Mouse (Mus musculus) 416B (cell line): ENCODE measurements around the gene Maml1.

Source experiments
- DNase-seq: peaks from one replicate; pipeline ENCODE4 v3.0.0; 2011; ENCODE audit warnings: low read depth

Maml1 gene

DNA sequence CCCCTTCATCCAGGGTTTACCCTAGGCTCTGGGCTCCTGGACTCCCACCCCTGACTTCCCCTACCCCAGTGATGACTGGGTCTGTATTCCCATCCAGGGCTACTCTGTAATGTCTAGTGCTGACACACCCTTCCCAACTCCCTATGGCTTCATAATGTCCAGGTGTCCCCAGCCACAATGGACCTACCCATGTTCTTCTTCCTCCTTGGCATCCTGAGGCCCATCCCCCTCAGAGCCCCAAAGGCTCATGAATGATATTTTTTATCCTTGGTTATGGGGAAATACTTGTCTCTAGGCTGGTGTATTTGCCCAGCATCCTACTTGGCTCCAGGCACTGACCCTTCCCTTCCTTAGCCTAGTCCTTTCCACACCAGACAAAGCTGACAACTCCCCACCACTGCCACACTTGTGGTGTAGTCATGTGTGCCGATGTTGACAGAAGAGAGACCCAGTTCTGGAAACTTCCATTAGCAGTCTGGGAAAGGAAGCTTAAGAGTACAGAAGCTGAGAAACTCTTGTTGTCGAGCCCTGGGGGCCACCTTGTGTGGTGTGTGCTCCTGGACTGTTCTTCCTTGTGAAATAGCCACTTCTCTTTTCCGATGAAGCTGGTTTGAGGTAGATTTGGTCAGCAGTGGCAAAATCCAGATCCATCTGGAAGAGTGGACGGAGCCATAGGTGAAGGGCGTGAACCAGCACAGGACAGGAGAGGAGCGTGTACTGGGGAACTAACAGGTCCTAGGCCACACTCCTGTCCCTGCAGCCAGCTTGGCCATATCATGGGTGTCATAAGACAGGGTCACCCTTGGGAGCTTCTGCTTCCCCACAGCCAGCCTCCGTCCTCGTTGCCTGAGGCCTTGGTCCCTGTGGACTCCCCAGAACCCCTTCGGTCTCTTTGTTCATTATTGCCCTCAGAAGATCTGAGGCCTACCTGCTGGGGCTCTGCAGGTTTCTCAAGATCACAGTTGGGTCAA lies 53.0 kb downstream of the Maml1 start:
- no peak for DNase-seq

DNA sequence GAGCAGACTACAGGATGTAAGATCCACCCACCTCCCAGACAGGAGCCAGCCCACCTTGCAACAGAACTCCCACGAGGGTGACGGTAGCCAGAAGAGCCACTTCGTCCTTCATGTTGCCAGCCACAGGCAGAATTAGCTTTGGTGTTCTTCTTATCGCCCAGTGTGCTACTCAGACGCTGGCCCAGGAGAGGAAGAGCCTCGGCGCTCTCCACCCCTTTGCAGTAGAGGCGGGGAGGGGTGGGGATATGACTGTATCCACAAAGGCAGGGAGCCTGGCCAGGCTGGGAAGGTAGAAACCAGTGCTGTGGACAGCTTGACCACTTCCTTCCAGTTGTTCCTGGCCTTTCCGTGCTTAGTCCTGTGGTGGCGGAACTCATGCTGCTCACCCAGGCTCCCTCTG lies 53.8 kb downstream of the Maml1 start, which contains the start of gene Ltc4s:
Gene Ltc4s, minus strand, starts transcription at position 293 of the 400 bp plus-strand sequence.
- peak; percentile 92 for DNase-seq

DNA sequence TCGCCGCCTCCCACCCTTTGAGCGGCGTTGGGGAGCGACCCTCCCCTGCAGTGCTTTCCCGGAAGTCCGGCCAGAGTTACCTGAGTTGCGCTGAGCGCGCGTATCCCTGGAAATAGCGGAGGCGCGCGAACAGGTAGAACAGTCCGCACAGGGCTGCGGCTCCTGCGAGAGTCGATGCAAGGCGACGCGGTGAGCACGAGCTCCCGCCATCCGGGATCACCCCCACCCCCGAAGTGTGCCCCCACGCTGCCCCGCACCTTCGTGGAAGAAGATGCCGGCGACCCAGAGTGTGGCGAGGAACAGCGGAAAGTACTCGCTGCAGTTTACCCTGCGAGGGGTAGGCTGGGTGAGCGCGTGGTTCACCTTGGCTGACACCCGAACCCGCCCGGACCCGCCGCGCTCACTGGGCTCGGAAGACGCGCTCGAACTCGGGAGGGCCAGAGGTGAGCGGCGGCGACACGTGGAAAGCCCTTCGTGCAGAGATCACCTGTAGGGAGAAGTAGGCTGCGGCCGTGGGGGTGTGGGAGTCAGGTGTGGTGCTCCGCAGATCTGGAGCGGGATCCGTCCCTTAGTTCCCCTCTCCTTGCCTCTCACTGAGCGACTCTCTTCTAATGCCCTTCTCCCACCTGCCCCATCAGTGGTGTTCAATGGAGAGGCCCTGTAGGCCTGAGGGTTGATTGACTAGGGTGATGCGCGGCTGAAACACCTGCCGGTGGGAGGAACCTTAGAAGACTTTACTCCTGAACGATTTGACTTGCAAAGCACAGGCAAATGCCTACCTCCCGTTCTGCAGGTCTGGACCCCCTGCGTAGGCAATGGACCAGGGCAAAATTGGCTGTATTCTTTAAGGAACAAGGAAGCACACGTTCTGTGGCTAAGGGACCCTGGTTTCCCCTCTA lies 54.9 kb downstream of the Maml1 start:
- no peak for DNase-seq

DNA sequence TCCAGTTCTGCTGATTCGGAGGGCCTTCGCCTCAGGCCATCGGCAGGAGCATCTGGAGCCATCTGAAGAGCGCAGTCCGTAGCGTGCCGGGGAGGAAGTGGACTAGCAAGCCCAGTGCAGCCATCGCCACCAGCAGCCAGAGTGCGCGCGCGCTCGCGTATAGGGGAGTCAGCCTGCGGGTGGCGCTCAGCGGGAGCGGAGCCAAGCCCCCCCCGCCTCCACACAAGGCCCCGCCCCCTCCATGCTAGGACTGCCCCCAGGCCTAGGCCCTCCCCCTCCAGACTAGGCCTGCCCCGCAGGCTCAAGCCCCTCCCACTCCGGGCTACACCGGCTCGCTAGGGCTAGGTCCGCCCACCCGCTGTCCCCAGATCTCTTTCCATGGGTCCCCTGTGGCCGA lies 55.6 kb downstream of the Maml1 start:
- peak; percentile 96 for DNase-seq

DNA sequence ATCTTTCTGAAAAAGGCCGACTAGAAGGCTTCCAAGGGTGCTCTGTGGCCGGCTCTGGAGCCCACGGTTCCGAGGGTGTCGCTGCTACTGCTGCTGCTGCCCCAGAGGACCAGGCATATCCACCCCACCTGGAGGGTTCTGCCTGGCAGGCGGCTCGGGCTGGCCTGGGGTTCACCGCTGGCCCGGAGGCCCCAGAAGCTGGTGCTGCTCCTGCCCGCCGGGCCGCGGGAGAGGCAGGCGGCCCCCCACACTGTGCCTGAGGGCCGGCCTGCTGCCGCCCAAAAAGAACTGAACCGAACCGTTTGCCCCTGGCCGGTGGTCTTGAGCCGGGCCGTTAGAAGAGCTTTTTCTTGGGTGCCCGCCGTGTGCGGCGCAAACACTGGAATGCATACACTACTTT lies 57.5 kb downstream of the Maml1 start:
- DNase-seq, result no peak

DNA sequence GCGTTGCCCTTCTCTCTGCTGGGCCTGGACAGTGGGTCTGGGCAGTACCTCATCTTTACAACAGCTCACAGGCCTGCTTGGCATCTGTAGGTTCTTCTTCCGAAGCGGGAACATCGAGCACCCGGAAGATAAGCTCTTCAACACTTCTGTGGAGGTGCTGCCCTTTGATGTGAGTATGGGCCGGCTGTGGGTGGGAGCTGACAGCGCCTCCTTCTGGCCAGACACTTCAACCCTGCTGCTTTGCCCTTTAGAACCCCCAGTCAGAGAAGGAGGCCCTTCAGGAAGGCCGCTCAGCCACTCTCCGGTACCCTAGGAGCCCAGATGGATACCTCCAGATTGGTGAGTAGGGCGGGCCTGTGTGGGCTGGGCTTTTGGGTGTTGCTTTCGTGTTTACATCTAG lies 58.1 kb downstream of the Maml1 start:
- DNase-seq, result no peak

DNA sequence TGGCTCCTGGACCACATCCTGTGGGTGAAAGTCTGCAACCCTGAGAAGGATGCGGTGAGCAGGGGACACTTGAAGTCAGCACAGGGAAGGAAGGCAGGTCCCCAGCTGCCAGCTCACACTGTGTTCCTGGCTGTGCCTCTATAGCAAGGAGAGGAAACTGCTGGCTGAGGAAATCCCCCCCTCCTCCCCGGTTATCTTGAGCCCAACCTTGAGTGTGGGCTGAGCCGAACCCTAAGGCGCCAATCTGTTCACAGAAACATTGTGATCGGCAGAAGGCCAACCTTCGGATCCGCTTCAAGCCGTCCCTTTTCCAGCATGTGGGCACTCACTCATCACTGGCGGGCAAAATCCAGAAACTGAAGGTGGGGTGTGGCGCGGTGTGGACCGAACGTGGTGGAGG lies 59.1 kb downstream of the Maml1 start:
- peak; percentile 75 for DNase-seq

DNA sequence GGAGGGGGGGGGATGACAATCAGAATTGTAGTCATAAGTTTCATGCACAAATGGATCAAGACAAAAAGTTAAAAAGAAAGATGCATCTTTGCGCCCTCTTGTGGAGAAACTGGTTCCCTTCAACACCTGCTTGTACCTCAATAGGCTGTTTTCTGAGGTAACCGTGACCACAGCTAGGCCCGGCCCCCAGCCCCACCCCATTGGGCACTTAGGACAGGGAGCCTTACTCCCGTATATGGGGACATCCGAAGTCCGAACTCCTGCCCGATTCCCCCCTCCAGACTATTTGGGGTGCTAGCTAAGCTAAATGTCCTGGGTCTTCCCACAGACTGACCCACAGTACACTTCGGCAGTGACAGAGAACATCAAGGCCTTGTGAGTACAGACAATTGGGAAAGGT lies 60.7 kb downstream of the Maml1 start:
- DNase-seq, result peak; percentile 83

DNA sequence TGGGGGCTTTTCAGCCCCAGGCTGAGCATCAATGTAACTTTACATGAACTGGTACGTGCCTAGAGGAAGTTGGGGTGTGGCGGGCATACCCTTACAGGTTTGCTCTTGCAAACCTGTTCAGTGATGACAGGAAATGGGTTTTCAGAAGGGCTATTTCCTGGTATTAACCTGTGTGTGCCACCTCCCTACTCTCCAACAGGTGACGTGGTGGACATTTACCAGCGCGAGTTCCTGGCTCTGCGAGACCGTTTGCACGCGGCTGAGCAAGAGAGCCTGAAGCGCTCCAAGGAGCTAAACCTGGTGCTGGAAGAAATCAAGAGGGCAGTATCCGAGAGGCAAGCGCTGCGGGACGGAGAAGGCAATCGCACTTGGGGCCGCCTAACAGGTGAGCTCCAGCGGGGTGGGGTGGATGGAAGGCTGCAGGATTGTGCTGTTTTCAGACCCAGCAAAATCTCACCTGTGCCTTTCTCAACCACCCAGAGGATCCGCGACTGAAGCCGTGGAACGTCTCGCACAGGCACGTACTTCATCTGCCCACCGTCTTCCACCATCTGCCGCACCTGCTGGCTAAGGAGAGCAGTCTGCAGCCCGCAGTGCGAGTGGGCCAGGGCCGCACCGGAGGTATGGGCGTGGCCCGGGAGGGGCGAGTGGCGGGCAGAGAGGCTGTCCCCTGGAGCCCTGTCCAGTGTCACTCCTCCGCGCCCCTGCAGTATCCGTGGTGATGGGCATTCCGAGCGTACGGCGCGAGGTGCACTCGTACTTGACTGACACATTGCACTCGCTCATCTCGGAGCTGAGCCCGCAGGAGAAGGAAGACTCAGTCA lies 61.4 kb downstream of the Maml1 start:
- no peak for DNase-seq

DNA sequence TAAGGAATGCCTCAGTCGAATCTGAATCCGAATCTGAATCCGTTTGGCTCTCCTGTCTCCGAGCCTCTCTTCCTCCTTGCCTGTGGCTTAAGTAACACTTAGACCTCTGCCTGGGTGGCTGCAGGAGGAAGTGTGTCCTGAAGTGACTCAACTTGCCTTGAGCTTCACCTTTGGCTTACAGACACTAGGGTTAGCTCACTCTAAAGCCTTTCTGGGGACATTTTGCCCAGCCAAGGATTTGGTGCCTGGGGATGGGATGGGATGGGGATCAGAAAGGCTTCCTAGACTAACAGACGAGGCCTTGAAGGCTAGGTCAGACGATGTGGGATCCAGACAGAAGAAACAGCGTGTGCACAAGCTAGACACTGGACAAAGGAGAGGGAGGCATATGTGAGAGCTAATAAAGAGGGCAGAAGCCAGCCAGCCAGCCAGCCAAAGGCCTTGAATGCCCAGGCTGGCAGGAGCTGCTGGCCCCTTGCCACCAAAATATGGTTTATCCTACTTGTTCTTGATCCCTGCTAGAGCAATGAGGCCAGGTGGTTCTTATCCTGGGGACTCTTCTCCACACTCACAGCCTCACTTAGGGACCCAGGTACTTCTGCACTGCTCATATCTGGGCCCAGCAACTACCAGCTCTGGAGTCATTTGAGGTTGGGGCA lies 62.7 kb downstream of the Maml1 start:
- DNase-seq, result peak; percentile 51

DNA sequence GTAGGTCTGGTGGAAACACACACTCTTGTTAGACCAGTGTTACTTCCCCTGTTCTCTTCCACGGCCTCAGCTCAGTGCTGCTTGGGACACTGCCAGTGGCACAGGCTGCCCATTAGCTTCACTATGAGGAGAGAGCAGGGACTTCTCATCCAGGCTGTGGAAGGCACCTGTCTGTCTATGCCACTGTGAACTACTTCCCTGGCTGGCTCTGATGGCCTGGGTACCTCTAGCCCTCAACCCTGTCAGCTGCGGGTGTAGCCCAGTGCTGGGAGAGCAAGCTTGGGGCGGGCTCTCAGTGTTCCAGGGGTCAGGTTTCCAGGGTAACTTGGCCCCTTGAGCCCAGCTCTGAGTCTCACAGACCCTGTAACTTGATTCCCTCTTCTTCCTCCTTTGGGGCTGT lies 63.3 kb downstream of the Maml1 start:
- no peak for DNase-seq

DNA sequence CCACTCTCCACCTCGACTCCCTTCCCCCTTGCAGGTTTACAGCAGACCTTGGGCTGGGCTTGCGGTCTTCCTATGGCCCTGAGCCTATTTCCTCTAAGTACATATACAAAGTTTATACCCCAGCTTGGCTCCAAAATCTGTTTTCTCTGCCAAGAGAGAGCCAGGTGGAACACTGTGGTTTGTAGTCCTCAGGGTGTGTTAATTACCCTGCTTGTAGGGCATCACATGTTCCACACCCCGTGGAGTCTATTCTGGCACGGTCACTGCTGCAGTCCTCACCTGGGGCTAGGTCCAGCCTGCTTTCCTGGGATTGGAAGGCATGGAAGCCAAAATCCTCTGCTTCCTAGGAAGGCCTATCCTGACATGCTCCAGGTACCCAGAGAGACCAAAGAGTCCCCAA lies 64.4 kb downstream of the Maml1 start:
- no peak for DNase-seq

DNA sequence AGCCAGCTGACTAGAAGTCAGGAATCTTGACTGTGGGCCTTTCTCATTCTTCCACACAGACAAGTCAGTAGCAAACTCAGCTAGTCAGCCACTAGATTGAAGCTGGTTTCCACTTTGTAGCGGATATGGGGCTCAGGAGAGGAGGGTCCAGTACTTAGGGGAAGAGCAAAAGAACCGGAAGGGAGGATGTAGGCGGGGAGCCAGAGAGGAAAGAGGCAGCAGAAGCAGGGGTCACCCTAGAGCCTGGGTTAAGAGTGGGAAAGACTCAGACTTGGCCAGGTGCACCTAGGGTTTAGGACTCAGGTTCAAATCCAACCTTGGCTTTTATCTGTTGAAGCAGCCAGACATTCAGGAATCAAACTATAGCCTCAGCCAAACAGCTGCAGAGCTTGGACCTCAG lies 64.9 kb downstream of the Maml1 start:
- DNase-seq, result no peak

DNA sequence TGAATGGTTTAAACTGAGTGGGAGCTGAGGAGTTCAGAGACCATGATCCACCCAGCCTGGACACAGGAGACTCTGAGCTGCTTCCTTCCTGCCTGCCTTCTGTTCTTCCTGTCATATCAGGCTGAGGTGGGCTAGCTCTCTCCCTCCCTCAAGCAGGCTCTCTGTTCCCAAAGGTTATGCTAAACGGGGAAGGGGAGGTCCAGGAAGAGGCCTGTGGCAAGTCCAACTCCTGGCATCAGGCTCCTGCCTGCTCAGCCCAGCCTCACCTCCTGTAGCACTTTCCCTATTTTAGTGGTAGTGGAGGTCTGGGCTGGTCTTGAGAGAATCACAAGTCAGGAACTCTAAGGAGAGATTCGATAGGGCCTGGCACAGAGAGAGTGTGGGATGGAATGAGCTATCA lies 65.7 kb downstream of the Maml1 start:
- peak; percentile 39 for DNase-seq

DNA sequence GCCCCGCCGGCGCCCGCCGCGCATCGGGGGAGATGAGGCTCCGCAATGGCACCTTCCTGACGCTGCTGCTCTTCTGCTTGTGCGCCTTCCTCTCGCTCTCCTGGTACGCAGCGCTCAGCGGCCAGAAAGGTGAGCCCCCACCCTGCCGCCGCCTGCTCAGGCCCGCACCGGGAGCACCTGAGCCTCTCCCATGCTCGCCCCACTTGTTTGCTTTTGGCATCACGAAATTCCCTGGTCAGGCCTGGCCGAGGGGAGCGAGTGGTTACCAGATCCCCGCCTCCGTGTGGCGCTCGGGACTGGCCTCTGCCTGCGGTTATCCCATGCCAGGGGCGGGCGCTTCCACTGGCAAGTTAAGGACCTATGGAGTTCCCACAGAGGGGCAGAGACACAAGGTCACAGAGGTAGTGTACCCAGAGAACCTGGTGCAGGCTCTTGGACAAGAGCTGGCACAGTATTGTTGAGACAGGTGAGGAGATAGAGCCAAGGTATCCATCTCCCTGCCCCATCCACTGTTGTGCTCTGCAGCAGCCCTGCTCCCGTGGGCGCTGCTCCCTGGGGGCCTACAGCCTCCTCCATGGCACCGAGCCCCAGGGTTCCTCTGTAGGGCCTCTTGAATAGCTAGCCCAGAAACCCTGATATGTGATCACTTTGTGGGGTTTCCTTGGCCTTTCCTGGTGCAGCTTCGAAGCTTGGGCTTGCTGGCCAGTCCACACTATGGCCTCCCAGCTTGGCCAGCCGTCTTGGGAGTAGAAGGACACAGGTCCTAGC lies 66.3 kb downstream of the Maml1 start:
- DNase-seq, result no peak

DNA sequence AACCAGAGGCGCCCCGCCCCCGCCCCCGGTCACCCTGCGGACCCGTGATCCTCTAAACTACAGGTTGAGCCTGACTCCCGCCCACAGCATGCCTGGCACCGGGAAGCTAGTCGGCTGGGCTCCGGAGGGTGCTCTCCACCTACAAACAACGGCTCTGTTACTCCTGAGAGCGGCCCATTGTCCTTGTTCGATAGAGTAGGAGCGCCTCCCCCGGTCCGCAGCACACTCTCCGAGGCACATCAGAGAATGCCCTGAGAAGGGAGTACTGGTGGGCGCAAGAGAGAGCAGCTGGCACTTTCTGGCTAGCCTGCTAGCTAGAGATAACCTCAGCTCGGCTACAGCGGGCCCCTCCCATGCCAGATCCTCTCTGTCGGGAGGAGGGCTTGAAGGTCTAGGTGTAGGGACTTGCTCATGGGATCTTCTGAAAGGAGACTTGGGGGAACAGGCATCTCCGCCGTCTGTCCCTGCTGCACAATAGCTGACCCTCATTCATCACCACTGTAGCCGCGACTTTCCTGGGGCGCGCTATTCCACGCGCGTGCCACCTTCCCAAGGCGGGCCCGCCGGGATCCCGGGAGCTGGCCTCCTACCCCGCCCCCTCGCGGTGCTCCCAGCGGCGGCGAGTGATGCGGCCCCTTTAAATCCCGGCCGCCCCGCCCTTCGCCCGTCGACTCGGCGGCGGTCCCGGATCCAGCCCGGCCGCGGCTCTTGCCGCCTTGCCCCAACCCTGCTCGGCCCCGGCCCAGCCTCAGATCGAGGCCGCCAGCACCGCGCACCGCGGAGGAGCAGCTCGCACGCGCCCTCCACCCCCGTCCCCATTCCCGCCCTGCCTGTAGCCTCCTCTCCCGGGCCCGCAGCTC lies 67.2 kb downstream of the Maml1 start:
- DNase-seq, result peak; percentile 92

DNA sequence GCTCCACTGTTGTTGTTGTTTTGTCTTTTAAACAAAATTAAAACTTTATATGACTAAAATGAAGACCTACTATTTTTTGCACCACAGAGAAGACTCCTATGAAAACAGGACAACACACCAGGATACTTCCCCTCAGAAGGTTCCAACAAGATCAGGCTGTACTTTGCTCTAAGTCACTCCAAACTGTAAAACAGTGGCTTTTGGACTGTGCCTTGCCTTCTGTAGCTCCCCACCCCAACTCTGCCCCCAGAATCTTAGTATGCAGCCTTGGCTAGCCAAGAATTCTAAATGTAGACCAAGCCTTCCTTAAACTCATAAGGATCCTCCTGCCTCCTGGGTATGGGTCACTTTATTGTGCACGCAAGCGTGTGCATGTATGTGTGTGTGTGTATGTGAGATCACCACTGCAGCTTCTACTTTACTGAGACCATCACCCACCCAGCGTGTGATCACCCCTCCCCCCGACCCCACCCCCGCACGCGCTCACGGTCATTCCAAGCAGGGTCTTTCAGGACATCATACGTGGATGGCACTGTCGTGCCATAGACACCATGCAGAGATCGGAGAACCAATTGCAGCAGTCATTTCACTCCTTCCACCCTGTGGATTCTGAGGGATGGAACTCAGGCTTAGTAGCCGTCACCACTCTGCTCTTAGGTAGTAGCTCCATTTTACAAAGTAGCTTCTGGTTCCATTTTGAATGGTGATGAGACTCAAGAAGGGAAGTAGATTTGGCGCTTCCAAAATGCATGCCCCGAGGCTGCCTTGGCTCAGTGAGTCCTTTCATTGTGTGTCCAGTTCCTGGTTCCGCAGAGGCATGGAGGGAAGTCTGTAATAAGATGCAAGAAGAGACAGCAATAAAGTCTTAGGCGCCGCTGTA lies 68.1 kb downstream of the Maml1 start:
- no peak for DNase-seq

DNA sequence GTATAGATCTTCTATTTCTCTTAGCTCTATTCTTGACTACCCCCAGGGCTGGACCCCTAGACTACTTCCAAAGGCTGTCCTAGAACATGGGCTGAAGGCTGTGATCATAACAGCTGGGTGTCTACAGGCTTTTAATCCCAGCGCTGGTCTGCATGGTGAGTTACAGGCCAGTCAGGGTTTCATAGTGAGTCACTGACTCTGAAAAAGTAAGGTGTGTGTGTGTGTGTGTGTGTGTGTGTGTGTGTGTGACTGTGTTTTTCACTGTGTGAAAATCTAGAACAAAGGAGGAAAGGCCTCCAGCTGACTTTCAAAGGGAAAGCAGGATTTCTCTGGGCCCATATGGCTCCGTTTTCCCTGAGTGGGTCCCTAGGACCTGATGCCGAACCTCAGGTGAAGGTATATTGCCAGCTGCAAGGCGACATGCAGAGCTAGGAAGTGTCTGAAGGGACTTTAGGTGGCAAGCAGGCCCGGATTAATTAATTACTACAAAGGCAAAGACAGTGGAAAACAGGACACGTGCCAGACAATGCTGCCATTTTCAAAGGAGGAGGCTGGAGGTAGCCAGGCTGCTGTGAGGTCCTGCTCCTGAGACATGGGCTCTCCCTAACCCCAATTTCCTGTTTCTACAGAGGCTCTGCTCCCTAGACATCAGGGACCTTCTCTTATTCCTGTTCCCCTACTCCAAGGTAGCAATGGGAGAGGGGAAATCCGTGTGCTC lies 69.4 kb downstream of the Maml1 start:
- DNase-seq, result peak; percentile 48
